In genomic region chr11:69249131-69249530, GRCm38 (mm10) we compare ENCODE assay signal across 22 mouse cellular contexts. TPM values are rescaled to one million over a fixed set of nuclear protein-coding genes. Genes with fewer than 3 reads are reported as not detected.
A peak's percentile ranks its signal among the peaks of the same experiment; 100 is the strongest.
DNase-seq lines count a peak whose midpoint lies in the region; ATAC-seq lines count a peak whose summit lies in the region.
"Had no signal": no experiment of that assay in that cellular context is flagged by ENCODE, and none has a peak within 500 bp of the region (broad histone marks: within the 10 kb centered on the region; RNA-seq: fewer than 3 reads in every experiment).

No protein-coding gene starts in this region.

- no peak for ATAC-seq in inflammation-experienced regulatory T-cells, adult 6 months
- ATAC-seq: forebrain, embryonic 14.5 days; forebrain, embryonic 16.5 days had no signal

- peak; percentile 57 for DNase-seq in adrenal gland, adult 2 months
- no peak for DNase-seq in adrenal gland, adult 8-10 months
- DNase-seq in 3T3-L1 (ENCODE audit: low read depth, low spot score) = peak; percentile 49
- peak; percentile 28 for DNase-seq in 416B (ENCODE audit: low read depth)
- DNase-seq: cerebellum, adult 11 months; cerebellum, adult 18-20 months; cerebellum, adult 8-10 months; cerebellum, adult 9-11 months; cerebellum, postnatal 14 days; cerebellum, postnatal 36 days; embryo, embryonic 11 days had no signal

RNA-seq across cellular contexts. Expression of gene Gucy2e, which starts 12.3 kb away (rescaled TPM):
- not detected for total RNA-seq in adrenal gland, adult 2 months (2021)
- polyA plus RNA-seq in adrenal gland, adult 2 months (2012; rRNA removed) = not detected in 2 replicates
- not detected for total RNA-seq in adrenal gland, adult 8-10 months (2022)
- polyA plus RNA-seq in inflammation-experienced regulatory T-cells, adult 6 months (2017; shearing (Covaris generic)) = under 1 TPM; 0.14 to 0.38 (median 0.17) TPM
- total RNA-seq: adrenal gland, postnatal 4 days; MEL had no signal
- polyA plus RNA-seq: C2C12; embryonic facial prominence, embryonic 11.5 days; erythroblast, embryonic 14.5 days had no signal

RNA-seq across cellular contexts. Expression of gene Alox8, which starts 51.5 kb away (rescaled TPM):
- not detected for total RNA-seq in adrenal gland, adult 2 months (2021)
- not detected in 2 replicates for polyA plus RNA-seq in adrenal gland, adult 2 months (2012; rRNA removed)
- not detected for total RNA-seq in adrenal gland, adult 8-10 months (2022)
- 1 to 10 TPM; 3.7 to 5.0 (median 3.9) TPM for polyA plus RNA-seq in inflammation-experienced regulatory T-cells, adult 6 months (2017; shearing (Covaris generic))
- total RNA-seq: adrenal gland, adult 18-20 months; common myeloid progenitor, adult 5-6 weeks had no signal
- polyA plus RNA-seq: embryonic facial prominence, embryonic 11.5 days; erythroblast, embryonic 14.5 days; forebrain, embryonic 12.5 days had no signal
